Mouse (Mus musculus): Measurements from ENCODE around the gene Ang5.
"Not testable (repeated sequence)": the region's sequence is repeated elsewhere in the genome, so short reads cannot be mapped to it uniquely, and the experiment has no call there.

Gene Ang5

DNA sequence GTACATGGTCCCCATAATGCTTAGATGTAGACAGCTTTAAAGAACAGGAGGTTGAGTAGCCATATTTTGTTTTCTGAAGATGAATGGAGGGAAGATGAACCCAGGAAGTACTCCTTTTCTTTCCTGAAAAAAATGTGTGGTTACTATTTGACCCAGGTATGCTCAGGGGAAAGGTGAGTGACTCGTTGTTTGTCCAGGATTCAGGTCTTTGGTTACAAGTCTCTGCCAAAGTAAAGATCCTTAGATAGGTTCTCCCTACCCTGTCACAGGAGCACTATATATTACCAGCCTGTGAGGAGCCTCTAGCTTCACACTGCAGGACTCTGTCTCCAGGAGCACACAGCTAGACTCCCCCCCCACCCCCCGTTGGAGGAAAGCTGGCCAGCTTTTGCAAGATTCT, at the start of gene Ang5:
Gene Ang5, plus strand, starts transcription at position 301 of the 400 bp plus-strand sequence.
- DNase-seq (ENCODE audit: inconsistent ontology term) = not testable (repeated sequence)

GRCm38 (mm10) chr14:43918214-43918613, 38.7 kb upstream of the Ang5 start:
- DNase-seq (ENCODE audit: inconsistent ontology term) = peak; percentile 54

DNA sequence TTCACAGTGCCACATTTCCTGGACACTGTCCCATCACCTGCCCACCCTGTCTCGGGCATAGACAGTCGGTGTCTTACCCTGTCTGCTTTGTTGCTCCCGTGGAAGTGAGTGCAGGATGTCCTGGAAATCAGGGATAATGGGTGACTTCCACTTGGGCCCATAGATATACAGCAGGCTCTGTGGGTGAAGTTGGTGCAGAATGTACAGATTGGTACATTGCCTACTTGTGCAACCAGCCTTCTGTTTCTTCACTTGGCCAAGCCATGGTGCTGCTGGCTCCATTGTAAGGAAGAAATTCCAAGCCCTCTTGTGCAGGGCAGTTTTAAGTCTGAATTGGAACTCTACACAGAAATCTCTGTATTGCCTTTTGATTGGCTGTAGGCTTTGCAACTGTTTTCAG, 33.4 kb upstream of the Ang5 start, which contains the start of gene Ear10:
Gene Ear10, minus strand, starts transcription at position 101 of the 400 bp plus-strand sequence.
- not testable (repeated sequence) for DNase-seq (ENCODE audit: inconsistent ontology term)

- peak; percentile 72 for DNase-seq (ENCODE audit: inconsistent ontology term)
Observed at GRCm38 (mm10) chr14:43924688-43925403, 32.0 kb upstream of the Ang5 start, which contains the start of gene Gm8113. Gene Gm8113 (plus strand): TSS chr14:43925390.

DNA sequence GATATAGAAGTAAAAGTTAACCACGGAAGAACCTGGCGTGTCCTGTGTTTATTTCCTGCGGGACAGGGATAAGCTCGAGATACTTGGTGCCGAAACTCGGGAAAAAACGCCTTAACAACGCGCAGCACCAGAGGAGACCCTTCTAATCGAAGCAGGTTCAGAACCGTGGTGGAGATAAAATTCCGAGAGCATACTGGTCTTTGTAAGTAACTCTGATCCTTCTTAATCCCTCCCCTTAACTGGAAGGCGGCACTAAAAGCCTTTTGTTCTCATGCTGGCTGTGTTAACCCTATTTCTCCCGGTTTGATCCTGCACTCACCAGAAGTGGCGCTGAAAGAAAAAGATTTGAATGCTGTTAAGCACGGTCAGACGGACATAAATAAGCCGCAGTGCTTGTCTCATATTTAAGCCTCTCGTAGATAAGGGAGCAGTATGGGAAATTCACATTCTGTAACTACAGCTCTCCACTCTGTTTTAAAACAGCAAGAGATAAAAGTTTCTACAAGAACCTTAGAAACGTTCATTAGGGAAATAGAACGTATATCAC, 31.4 kb upstream of the Ang5 start:
- peak; percentile 2 for DNase-seq (ENCODE audit: inconsistent ontology term)

- peak; percentile 7 for DNase-seq (ENCODE audit: inconsistent ontology term)
Observed at GRCm38 (mm10) chr14:43932991-43933390, 23.9 kb upstream of the Ang5 start.

DNA sequence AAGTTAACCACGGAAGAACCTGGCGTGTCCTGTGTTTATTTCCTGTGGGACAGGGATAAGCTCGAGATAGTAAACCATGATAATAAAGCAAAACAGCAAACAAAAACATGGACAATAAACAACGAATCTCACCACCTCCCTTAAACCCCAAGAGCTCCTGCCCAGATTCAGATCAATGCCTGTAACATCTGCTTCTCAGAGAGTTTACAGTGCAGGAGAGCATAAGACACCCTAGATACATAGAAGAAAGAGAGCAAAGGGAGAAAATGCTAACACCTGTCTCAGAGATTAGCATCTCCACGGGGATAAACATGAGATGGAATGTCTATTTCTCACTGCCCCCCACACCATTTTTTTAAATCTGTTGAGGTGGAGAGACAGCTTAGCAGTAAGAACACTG, 23.5 kb upstream of the Ang5 start:
- not testable (repeated sequence) for DNase-seq (ENCODE audit: inconsistent ontology term)

DNA sequence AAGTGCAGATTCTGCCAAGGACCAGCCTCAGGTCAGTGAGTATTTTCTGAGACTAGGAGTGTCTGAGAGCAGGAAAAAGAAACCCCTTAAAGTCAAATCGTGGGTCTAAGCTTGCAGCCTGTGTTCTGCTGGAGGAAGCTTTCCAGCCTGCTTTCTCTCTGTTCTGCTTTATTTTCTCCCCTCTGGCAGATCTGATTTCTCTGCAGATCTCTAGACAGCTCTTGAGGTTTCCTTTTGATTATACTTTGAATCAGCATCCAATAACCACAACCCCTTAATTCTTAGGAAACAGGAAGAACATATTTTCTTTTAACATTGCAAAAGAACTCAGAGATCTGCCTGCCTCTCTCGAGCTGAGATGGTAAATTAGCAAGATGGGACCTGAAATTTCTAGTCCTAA, 3.5 kb upstream of the Ang5 start:
- not testable (repeated sequence) for DNase-seq (ENCODE audit: inconsistent ontology term)

- not testable (repeated sequence) for DNase-seq (ENCODE audit: inconsistent ontology term)
Observed at GRCm38 (mm10) chr14:43955074-43955473, 1.8 kb upstream of the Ang5 start.

DNA sequence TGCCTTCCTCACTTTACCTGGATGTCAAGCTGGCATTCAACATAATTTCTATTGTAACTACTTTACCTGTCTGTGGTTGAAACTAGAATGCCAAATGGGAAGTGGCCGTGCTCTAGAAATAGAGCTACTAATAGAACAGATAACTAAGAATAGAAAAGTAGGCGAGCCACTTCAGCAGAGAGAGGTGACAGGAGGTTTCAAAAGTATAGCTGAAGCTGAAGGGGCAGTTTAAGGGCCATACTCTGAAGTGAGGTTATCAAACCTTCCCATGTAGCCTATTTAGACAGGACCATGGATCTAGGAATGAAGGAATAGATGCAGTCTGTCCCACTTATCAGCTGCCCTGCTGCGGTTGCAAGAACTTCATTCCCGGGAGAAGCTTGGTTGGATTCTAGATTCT, 26.6 kb downstream of the Ang5 start:
- no peak for DNase-seq (ENCODE audit: inconsistent ontology term)

- DNase-seq (ENCODE audit: inconsistent ontology term) = peak; percentile 64
Observed at GRCm38 (mm10) chr14:43983897-43984296, 27.0 kb downstream of the Ang5 start.

DNA sequence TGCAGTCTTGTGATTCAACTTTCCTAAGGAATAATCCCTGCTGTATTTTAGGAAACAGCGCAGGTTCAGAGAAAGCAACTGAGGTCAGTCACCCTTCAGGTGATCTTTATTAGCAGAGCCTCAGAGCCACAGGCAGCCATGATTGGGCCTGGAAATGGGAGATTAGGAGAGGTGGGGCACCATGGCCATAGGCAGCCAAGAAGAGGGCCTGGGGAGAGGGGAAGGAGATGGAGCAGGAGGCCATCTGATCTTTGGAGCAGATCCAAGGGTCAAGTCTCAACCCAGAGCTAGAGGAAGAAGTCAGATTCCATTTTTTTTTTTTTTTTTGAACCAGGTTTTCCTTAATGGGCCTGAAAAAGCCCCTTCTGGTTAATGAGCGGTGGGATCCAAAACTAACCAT, 29.3 kb downstream of the Ang5 start:
- no peak for DNase-seq (ENCODE audit: inconsistent ontology term)

DNA sequence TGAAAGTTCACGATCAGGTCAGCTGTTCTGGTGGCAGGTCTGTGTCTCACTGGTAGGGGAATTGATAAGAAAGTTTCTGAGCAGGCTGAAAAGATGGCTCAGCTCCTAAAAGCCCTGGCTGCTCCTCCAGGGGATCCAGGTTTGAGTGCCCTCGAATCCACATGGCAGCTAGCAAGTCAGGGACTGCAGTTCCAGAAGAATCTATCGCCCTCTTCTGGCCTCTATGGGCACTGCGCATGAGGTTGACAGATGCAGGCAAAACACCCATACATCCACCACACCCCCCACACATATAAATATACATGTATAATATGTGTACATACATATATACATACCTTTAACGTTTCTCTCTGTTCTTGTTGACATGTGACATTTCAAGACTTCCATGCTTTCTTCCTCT, 30.5 kb downstream of the Ang5 start:
- DNase-seq (ENCODE audit: inconsistent ontology term) = peak; percentile 27

DNA sequence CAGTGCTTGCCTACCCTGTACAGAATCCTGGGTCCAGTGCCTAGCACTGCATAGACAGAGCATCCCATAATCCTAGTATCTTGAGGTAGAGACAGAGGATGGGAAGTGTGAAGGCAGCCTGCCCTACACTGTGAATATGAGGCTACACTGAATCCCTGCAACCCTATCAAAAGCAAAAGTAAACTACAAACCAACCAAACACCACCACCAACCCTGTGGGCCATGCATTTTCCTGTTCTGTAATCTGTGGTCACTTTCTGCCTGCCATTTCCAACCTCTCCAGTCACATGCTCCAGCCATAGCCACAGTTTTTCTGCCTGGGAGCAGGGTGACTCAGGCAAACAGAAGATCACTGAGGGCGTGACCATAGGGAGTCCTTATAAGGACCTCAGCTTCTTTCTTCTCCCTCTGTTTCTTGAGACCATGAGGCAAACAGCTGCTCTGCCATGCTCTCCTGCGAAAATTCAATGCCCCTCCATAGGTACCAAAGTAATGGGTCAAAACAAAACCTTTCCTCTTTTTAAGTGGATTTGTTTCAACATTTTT, 41.7 kb downstream of the Ang5 start:
- DNase-seq (ENCODE audit: inconsistent ontology term) = not testable (repeated sequence)

- no peak for DNase-seq (ENCODE audit: inconsistent ontology term)
Observed at GRCm38 (mm10) chr14:44001600-44001999, 44.7 kb downstream of the Ang5 start.

DNA sequence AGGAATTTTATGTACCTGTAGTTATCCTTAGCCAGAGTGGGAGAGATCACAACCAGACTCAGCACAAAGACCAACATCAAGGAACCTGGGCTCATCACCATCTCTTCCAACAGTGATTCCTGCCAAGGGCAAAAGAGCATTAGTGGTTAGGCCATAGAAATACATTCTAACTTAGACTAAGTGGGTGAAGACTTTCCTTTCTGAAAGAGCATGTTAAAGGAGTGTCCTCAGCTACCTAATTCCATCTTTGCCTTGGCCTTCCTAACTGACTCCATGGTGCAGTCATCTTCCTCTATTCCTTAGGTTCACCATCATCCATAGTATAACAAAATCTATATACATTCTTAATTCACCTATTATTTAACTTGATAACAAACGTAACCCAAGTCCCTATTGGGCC, 45.3 kb downstream of the Ang5 start, which contains the start of gene Ang6:
Gene Ang6, minus strand, starts transcription at position 101 of the 400 bp plus-strand sequence.
- DNase-seq (ENCODE audit: inconsistent ontology term) = no peak

DNA sequence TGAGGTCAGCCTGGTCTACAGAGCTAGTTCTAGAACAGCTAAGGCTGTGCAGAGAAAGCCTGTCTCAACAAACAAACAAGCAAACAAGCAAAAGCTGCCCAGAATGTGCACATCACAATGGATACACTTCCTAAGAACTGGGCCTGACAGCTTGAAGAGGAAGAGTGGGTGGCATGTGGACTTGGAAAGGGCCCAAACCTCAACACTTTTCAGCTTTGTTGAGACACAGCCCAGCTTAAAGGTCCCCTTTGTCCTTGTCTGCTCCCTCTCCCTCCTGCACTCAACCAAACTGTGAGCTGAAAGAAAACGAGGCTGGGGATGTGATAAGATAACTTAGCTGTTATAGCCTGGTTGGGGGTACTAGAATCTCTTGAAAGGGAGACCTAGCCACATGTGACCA, 51.2 kb downstream of the Ang5 start:
- not testable (repeated sequence) for DNase-seq (ENCODE audit: inconsistent ontology term)

GRCm38 (mm10) chr14:44009686-44010085, 52.8 kb downstream of the Ang5 start:
- not testable (repeated sequence) for DNase-seq (ENCODE audit: inconsistent ontology term)
